Mouse (Mus musculus): ENCODE measurements around the gene Zfp687. TPM values are rescaled to one million over a fixed set of nuclear protein-coding genes. Genes with fewer than 3 reads are reported as not detected.

Gene Zfp687
- 18.0 and 23.0 TPM in 2 replicates for polyA plus RNA-seq (2014; fragmentation: Nextera tagmentation; extraction: Ambion mirVana)

DNA sequence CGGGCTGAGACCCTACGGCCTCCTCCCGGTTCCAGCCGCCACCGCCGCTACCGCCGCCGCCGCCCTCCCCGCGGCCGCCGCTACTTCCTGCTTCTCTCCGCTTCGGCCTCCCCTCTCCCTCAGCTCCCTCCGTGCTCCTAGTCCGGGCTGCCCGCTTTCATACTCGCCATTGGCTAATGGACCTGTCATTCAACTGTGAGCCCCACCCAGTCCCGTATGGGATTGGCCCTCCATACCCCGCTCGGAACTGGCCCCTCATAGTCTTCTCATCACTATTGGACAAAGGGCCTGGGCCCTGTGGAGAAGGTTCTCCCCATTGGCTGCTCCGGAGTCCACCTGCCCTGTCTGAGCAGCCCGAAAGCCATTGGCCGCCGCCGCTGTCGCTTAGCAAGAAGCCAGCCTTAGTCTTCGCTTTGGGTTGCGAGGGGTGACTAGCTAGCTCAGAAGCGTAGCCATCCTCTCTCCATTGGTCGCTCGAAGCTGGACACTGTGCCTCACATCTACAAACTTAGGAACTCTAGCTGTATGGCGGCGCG is at the start of gene Zfp687:
TSS of gene Zfp687 (minus strand) at position 112 of the 536 bp plus-strand sequence.
- H3K9ac ChIP-seq (replicated peaks; ENCODE audit: low read length): peak within 1 kb of the TSS; percentile 77
- H3K36me3 ChIP-seq (replicated peaks; ENCODE audit: control insufficient read depth, insufficient read depth, low read depth, low read length): peaks cover 6% of the 10 kb centered on the region
- H3K27ac ChIP-seq (replicated peaks; ENCODE audit: low read depth, low read length): peak within 1 kb of the TSS; percentile 89
- H3K4me2 ChIP-seq (ENCODE audit: low read depth, low read length): peak within 1 kb of the TSS; percentile 89
- DNase-seq (ENCODE audit: low spot score) (peak; percentile 99), ATAC-seq (replicated peaks; ENCODE audit: insufficient number of reproducible peaks, low FRiP score, low TSS enrichment, low read depth) (peak; percentile 100)
- no peaks in the 10 kb centered on the region for H3K9me3 ChIP-seq (replicated peaks; ENCODE audit: control insufficient read depth, low read length)
- WGBS: under 1% methylated on average over 25 of the region's 37 CpGs
- no peaks in the 10 kb centered on the region for H3K27me3 ChIP-seq (ENCODE audit: control insufficient read depth, insufficient read depth, low read length)
- H3K4me1 ChIP-seq (ENCODE audit: control insufficient read depth, insufficient read depth, low read length): peaks cover 7% of the 10 kb centered on the region; the same call in 1 of the 2 replicates
- peak within 1 kb of the TSS; percentile 86 for H3K4me3 ChIP-seq (ENCODE audit: low read depth, low read length)

DNA sequence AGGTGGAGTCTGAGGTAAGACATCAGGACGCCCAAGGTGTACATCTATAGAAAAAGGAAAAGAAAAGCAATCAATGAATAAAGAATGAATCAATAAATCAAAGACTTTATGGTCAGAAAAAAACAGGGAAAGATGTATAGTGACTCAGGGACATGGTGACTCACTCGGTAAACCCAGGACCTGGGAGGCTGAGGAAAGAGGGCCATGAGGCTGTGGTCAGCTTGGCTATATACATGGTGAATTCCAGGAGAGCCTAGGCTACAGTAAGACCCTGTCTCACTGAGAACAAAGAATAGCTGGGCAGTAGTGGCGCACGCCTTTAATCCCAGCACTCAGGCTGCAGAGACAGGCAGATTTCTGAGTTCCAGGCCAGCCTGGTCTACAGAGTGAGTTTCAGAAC is 48.5 kb upstream of the Zfp687 start:
- Histone ChIP-seq H3K9ac (replicated peaks; ENCODE audit: low read length) (no peak overlapping the region), H3K36me3 (replicated peaks; ENCODE audit: control insufficient read depth, insufficient read depth, low read depth, low read length) (peaks cover 10% of the 10 kb centered on the region), H3K27me3 (ENCODE audit: control insufficient read depth, insufficient read depth, low read length) (no peaks in the 10 kb centered on the region), H3K4me3 (ENCODE audit: low read depth, low read length) (no peak overlapping the region), H3K4me1 (ENCODE audit: control insufficient read depth, insufficient read depth, low read length) (no peaks in the 10 kb centered on the region), H3K9me3 (replicated peaks; ENCODE audit: control insufficient read depth, low read length) (no peaks in the 10 kb centered on the region), H3K4me2 (ENCODE audit: low read depth, low read length) (no peak overlapping the region), H3K27ac (replicated peaks; ENCODE audit: low read depth, low read length) (no peak overlapping the region)
- ATAC-seq (replicated peaks; ENCODE audit: insufficient number of reproducible peaks, low FRiP score, low TSS enrichment, low read depth) (no peak), DNase-seq (ENCODE audit: low spot score) (no peak)
- WGBS: 95% methylated on average over 4 of the region's 4 CpGs

DNA sequence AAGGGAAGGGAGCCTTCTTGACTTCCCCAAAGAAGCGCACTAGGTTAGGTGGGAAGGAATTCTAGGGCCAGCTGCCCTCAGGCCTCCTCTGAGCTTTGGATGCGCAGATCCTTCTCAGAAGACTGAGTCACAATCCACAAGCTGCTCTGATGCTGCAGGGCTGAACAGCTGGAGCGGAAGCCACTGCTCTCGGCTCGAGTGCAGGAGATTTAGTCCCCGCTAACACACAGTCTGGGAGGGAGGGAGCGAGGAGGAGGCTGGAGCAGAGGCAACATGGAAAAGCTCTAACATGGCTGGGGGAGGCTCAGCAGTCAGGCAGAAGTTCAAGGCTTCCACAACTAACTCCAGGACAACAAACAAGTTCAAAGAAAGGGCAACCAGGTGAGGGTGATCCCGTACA is 42.8 kb upstream of the Zfp687 start:
- H3K4me3 ChIP-seq (ENCODE audit: low read depth, low read length): no peak overlapping the region
- H3K9me3 ChIP-seq (replicated peaks; ENCODE audit: control insufficient read depth, low read length): no peaks in the 10 kb centered on the region
- H3K36me3 ChIP-seq (replicated peaks; ENCODE audit: control insufficient read depth, insufficient read depth, low read depth, low read length): peaks cover 4% of the 10 kb centered on the region
- no peak for DNase-seq (ENCODE audit: low spot score)
- no peak overlapping the region for H3K4me2 ChIP-seq (ENCODE audit: low read depth, low read length)
- 72% methylated on average over 8 of the region's 8 CpGs for WGBS
- no peak overlapping the region for H3K9ac ChIP-seq (replicated peaks; ENCODE audit: low read length)
- no peaks in the 10 kb centered on the region for H3K4me1 ChIP-seq (ENCODE audit: control insufficient read depth, insufficient read depth, low read length)
- ATAC-seq (replicated peaks; ENCODE audit: insufficient number of reproducible peaks, low FRiP score, low TSS enrichment, low read depth): no peak
- H3K27ac ChIP-seq (replicated peaks; ENCODE audit: low read depth, low read length): no peak overlapping the region
- no peaks in the 10 kb centered on the region for H3K27me3 ChIP-seq (ENCODE audit: control insufficient read depth, insufficient read depth, low read length)

DNA sequence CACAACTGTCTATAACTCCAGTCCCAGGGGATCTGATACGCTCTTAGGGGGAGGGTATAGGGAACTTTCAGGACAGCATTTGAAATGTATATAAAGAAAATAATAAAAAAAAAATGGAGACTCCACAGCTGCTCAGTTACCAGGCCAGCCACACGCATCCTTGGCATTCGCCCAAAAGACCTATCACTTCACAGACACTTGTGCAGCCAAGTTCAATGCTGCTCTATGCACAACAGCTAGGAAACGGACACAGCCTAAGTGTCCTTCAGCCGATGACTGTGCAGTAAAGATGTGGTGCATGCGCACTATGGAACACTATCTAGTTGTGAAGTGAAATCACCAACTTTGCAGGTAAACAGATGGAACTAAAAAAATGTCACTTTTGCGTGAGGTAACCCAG is 41.0 kb upstream of the Zfp687 start:
- Histone ChIP-seq H3K4me3 (ENCODE audit: low read depth, low read length) (no peak overlapping the region), H3K4me2 (ENCODE audit: low read depth, low read length) (no peak overlapping the region), H3K27ac (replicated peaks; ENCODE audit: low read depth, low read length) (no peak overlapping the region), H3K4me1 (ENCODE audit: control insufficient read depth, insufficient read depth, low read length) (no peaks in the 10 kb centered on the region), H3K27me3 (ENCODE audit: control insufficient read depth, insufficient read depth, low read length) (no peaks in the 10 kb centered on the region), H3K9me3 (replicated peaks; ENCODE audit: control insufficient read depth, low read length) (no peaks in the 10 kb centered on the region), H3K9ac (replicated peaks; ENCODE audit: low read length) (no peak overlapping the region), H3K36me3 (replicated peaks; ENCODE audit: control insufficient read depth, insufficient read depth, low read depth, low read length) (peaks cover 4% of the 10 kb centered on the region)
- ATAC-seq (replicated peaks; ENCODE audit: insufficient number of reproducible peaks, low FRiP score, low TSS enrichment, low read depth): no peak
- 96% methylated on average over 7 of the region's 7 CpGs for WGBS
- DNase-seq (ENCODE audit: low spot score): no peak

GRCm38 (mm10) chr3:95054481-95055260 is 39.4 kb upstream of the Zfp687 start:
- WGBS: 48% methylated on average over 10 of the region's 10 CpGs
- H3K27me3 ChIP-seq (ENCODE audit: control insufficient read depth, insufficient read depth, low read length): no peaks in the 10 kb centered on the region
- no peak overlapping the region for H3K4me2 ChIP-seq (ENCODE audit: low read depth, low read length)
- no peaks in the 10 kb centered on the region for H3K4me1 ChIP-seq (ENCODE audit: control insufficient read depth, insufficient read depth, low read length)
- ATAC-seq (replicated peaks; ENCODE audit: insufficient number of reproducible peaks, low FRiP score, low TSS enrichment, low read depth) (no peak), DNase-seq (ENCODE audit: low spot score) (peak; percentile 13)
- H3K9ac ChIP-seq (replicated peaks; ENCODE audit: low read length): no peak overlapping the region
- peaks cover 2% of the 10 kb centered on the region for H3K36me3 ChIP-seq (replicated peaks; ENCODE audit: control insufficient read depth, insufficient read depth, low read depth, low read length)
- no peak overlapping the region for H3K27ac ChIP-seq (replicated peaks; ENCODE audit: low read depth, low read length)
- no peak overlapping the region for H3K4me3 ChIP-seq (ENCODE audit: low read depth, low read length)
- H3K9me3 ChIP-seq (replicated peaks; ENCODE audit: control insufficient read depth, low read length): no peaks in the 10 kb centered on the region

- no peaks in the 10 kb centered on the region for H3K9me3 ChIP-seq (replicated peaks; ENCODE audit: control insufficient read depth, low read length)
- H3K4me2 ChIP-seq (ENCODE audit: low read depth, low read length): no peak overlapping the region
- no peaks in the 10 kb centered on the region for H3K36me3 ChIP-seq (replicated peaks; ENCODE audit: control insufficient read depth, insufficient read depth, low read depth, low read length)
- DNase-seq (ENCODE audit: low spot score) (peak; percentile 76), ATAC-seq (replicated peaks; ENCODE audit: insufficient number of reproducible peaks, low FRiP score, low TSS enrichment, low read depth) (0 out of 2 replicates have a peak, but pooled peaks have one; percentile 26)
- H3K4me1 ChIP-seq (ENCODE audit: control insufficient read depth, insufficient read depth, low read length): no peaks in the 10 kb centered on the region
- H3K4me3 ChIP-seq (ENCODE audit: low read depth, low read length): no peak overlapping the region
- H3K27ac ChIP-seq (replicated peaks; ENCODE audit: low read depth, low read length): no peak overlapping the region
- H3K27me3 ChIP-seq (ENCODE audit: control insufficient read depth, insufficient read depth, low read length): no peaks in the 10 kb centered on the region
- 44% methylated on average over 3 of the region's 3 CpGs for WGBS
- H3K9ac ChIP-seq (replicated peaks; ENCODE audit: low read length): no peak overlapping the region
Measured at GRCm38 (mm10) chr3:95053701-95054100, 38.5 kb upstream of the Zfp687 start.

DNA sequence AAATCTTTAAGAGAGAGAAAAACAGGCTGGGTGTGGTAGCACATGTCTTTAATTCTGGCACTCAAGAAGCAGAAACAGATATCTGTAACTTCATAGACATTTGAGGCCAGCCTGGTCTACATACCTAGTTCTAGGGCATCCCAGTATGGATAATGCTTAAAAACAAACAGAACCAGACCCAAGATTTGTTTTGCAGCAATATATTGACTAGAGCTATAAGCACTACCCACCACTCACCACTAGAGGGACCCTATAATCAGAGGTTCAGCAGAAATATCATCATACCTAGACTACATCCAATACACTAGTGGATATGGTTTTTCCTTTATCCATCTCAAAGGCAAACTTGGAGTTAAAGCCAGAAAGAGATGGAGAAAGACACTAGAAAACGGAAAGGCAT is 37.7 kb upstream of the Zfp687 start:
- H3K27me3 ChIP-seq (ENCODE audit: control insufficient read depth, insufficient read depth, low read length): no peaks in the 10 kb centered on the region
- peak; percentile 74 for DNase-seq (ENCODE audit: low spot score)
- no peak overlapping the region for H3K9ac ChIP-seq (replicated peaks; ENCODE audit: low read length)
- no peak overlapping the region for H3K27ac ChIP-seq (replicated peaks; ENCODE audit: low read depth, low read length)
- no peaks in the 10 kb centered on the region for H3K9me3 ChIP-seq (replicated peaks; ENCODE audit: control insufficient read depth, low read length)
- no peak for ATAC-seq (replicated peaks; ENCODE audit: insufficient number of reproducible peaks, low FRiP score, low TSS enrichment, low read depth)
- H3K4me2 ChIP-seq (ENCODE audit: low read depth, low read length): no peak overlapping the region
- H3K4me3 ChIP-seq (ENCODE audit: low read depth, low read length): no peak overlapping the region
- H3K4me1 ChIP-seq (ENCODE audit: control insufficient read depth, insufficient read depth, low read length): no peaks in the 10 kb centered on the region
- 39% methylated on average over 1 of the region's 1 CpGs for WGBS
- H3K36me3 ChIP-seq (replicated peaks; ENCODE audit: control insufficient read depth, insufficient read depth, low read depth, low read length): no peaks in the 10 kb centered on the region

- Histone ChIP-seq H3K36me3 (replicated peaks; ENCODE audit: control insufficient read depth, insufficient read depth, low read depth, low read length) (no peaks in the 10 kb centered on the region), H3K4me3 (ENCODE audit: low read depth, low read length) (no peak overlapping the region), H3K4me1 (ENCODE audit: control insufficient read depth, insufficient read depth, low read length) (no peaks in the 10 kb centered on the region), H3K9me3 (replicated peaks; ENCODE audit: control insufficient read depth, low read length) (no peaks in the 10 kb centered on the region), H3K27me3 (ENCODE audit: control insufficient read depth, insufficient read depth, low read length) (no peaks in the 10 kb centered on the region), H3K9ac (replicated peaks; ENCODE audit: low read length) (no peak overlapping the region), H3K4me2 (ENCODE audit: low read depth, low read length) (no peak overlapping the region), H3K27ac (replicated peaks; ENCODE audit: low read depth, low read length) (no peak overlapping the region)
- DNase-seq (ENCODE audit: low spot score) (no peak), ATAC-seq (replicated peaks; ENCODE audit: insufficient number of reproducible peaks, low FRiP score, low TSS enrichment, low read depth) (no peak)
- 71% methylated on average over 3 of the region's 3 CpGs for WGBS
Measured at GRCm38 (mm10) chr3:95047914-95048313, 32.7 kb upstream of the Zfp687 start.

Measured in embryonic facial prominence, embryonic 11.5 days (tissue).